Mouse (Mus musculus): Measurements from ENCODE around the gene Casp9.

- TF ChIP-seq POLR2A (IDR thresholded peaks at IDR 0.05; ENCODE audit: insufficient read length, low read depth): no peak
- no peak for TF ChIP-seq TCF12 (IDR thresholded peaks at IDR 0.05; ENCODE audit: insufficient read depth, poor library complexity, severe bottlenecking)
- no peak for TF ChIP-seq MYOG (IDR thresholded peaks at IDR 0.05; ENCODE audit: control insufficient read depth in 1 of 3, insufficient read depth in 1 of 3, insufficient read length in 2 of 3, low read depth in 2 of 3)
- TF ChIP-seq TCF3 (IDR thresholded peaks at IDR 0.05; ENCODE audit: insufficient read length, low read depth): no peak
Observed at GRCm38 (mm10) chr4:141853437-141853836, 60.0 kb downstream of the Casp9 start.
